Mouse (Mus musculus) c-Kit-positive CD71-positive TER-119-positive erythroid progenitor cells, embryonic 14.5 days (primary cell): ENCODE measurements around the gene Car8.
"Not testable (repeated sequence)": the region's sequence is repeated elsewhere in the genome, so short reads cannot be mapped to it uniquely, and the experiment has no call there.

Experiments used
- DNase-seq: peaks from one replicate; pipeline ENCODE4 v3.0.0-alpha.2; 2013; ENCODE audit warnings: low spot score

Gene Car8

DNA sequence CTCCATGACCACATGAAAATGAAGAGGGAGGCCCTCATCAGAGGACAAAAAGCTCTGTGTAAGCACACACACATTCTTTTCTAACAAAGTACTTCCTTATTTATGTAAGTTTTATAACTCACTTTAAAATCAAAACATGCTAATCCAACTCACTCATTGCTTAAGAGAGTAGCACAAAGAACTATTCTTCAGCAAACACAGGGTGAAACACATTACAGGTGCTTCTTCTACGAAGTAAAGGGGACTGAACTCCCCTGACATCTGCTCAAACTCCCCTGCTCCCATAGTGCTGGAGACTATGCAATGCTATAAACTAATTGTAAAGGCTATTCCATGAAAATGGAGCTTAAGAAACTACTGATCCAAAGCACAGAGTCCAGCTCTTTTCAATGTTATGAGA, 35.5 kb downstream of the Car8 start:
- DNase-seq = no peak

- no peak for DNase-seq
These were observed 37.2 kb downstream of the Car8 start for GRCm38 (mm10) chr4:8201631-8202030.

GRCm38 (mm10) chr4:8200081-8200480, 38.8 kb downstream of the Car8 start:
- peak; percentile 7 for DNase-seq

DNA sequence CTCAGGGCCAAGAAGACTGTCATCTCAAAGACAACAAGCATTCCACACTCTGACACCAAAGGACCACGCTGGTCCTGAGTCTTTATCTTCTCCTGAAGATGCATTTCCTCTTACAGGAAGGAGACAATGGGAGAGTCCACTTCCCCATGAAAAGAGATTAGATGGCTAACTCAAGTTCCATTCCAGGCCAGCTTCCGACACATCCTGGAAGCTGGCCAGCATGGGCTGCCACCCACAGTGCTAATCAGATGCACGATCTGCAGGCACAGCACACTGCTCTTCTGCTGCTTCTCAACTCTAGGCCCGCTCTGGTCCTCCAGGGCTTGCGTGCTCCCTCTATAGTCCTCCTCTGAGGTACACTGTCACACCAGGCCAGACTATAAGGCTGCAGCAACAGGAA, 40.8 kb downstream of the Car8 start:
- no peak for DNase-seq

GRCm38 (mm10) chr4:8190441-8190840, 48.4 kb downstream of the Car8 start:
- no peak for DNase-seq

- no peak for DNase-seq
These were observed 51.7 kb downstream of the Car8 start for GRCm38 (mm10) chr4:8186921-8187687.

DNA sequence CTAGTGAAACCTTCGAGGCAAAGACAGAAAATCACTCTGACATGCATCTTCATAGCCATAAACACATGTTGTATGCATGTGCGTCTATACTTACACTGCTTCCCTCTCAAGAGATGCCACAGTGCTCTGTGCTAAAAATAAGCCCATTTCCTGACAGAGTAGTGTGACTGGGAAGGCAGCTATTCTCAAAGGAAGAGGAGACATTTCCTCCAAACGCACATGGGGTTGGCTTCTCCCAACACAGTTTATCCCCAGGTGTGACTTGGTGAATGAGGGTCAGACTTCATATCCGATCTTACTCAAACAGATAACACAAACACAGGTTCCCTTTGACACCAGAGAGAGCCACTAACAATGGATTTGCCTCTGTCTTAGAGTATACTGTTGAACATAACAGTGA, 58.3 kb downstream of the Car8 start:
- DNase-seq = no peak

GRCm38 (mm10) chr4:8154589-8155198, 84.1 kb downstream of the Car8 start:
- no peak for DNase-seq

DNA sequence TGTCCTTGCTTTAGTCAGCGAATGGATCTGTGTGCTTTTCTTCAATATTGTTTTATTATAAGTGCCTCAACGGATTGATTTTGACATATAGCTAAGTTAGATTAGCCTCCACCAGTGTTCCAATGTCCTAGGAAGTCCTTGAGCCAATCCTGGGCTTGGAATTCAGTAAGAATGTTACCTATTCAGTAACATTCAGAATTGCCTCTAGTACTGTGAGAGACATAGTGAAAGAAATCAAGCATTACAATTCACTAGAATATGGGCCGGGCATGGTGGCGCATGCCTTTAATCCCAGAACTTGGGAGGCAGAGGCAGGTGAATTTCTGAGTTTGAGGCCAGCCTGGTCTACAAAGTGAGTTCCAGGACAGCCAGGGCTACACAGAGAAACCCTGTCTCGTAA, 84.9 kb downstream of the Car8 start:
- not testable (repeated sequence) for DNase-seq

- DNase-seq = no peak
These were observed 101.4 kb downstream of the Car8 start for GRCm38 (mm10) chr4:8137403-8137802.

- no peak for DNase-seq
These were observed 106.8 kb downstream of the Car8 start for GRCm38 (mm10) chr4:8132024-8132423.

DNA sequence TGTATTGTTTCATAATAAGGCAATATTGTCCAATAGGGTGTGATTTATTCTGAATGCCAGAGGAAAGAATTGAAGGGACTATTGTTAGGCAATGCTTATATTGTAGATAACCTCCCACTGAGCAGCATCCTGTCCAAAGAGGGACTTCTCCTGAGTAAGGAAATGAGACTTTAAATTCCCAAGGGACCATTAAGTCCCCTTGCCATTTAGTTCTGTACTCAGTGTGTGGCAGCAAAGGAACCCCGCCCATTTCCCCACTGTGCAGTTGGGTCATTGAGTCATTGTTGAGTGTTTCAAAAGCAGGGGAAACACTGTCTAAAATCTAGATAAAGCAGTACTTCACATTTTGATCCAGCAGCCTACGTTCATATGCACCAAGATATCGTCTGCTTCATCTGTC, 125.3 kb downstream of the Car8 start:
- no peak for DNase-seq

DNA sequence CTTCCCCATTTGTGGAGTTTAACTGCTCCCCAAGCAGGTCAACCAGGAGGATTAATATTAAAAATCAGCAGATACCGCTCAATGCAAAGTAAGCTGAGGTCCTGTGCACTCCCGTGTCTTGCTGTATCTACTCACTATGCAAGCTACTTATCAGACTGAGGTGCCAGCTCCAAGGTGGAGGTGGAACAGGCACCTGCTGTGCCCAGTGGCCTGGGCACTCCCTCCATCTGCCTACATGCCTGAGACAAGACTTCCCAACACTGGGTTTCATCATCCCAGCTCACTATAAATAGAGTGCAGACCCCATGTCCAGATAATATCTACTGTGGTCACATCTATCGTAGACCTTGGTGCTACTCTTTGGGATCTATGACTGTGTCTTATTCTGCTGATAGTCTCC, 127.0 kb downstream of the Car8 start:
- no peak for DNase-seq

DNA sequence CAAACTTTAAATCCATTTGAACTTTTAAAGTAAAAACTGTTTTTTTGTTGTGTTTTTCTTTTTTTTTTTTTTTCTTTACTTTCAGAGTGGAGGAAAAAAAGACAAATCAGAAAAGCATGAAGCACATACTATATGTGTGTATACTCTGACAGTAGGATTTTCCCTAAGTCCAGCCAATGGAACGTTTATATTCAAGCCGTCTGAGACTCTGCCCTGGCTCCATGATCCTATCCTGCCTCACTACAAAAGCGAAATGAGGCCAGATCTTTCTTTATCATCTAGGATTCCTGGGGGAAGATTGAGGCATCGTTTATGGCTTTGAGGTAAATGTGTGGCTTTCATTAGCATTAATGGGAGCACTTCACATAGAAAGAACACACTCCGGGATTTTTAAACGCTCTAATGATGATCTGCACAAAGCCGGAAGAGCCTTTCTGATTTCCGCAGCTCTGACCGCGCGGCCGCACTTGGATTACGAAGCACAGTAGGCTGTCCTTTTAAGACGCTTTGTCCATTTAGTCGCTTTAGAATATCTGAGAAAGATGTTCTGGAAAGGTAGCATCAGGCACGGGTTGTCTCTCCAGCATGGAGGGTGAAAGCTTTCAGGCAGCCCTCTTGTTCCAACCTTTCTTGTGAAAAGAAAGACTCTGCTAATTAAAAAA, 128.8 kb downstream of the Car8 start:
- DNase-seq = no peak

GRCm38 (mm10) chr4:8101466-8101865, 137.4 kb downstream of the Car8 start:
- DNase-seq = no peak

GRCm38 (mm10) chr4:8098084-8098483, 140.8 kb downstream of the Car8 start:
- no peak for DNase-seq

- DNase-seq = no peak
These were observed 141.2 kb downstream of the Car8 start for GRCm38 (mm10) chr4:8097683-8098082.

DNA sequence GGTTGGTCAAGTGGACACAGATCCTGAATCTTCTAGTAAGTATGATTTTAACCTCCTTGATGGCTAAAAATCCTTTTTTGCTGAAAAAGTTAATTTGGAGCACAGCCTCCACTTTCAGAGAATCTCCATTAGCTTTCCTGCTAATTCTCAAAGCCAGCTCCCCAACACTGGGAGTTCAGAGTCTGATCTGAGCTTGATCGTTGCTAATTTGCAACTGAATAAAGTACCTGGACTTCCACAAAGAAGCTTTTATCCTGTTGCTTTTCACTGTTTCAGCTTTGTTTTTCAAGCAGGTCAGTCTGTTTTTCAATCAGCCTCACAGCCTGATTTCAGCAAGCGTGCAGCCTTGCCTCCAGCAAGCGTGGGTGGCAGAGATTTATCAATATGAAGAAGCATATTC, 145.3 kb downstream of the Car8 start:
- DNase-seq = not testable (repeated sequence)
